Mouse (Mus musculus): ENCODE results near the gene Hand2. TPM values are rescaled to one million over a fixed set of nuclear protein-coding genes. Genes with fewer than 3 reads are reported as not detected.

Gene Hand2
- polyA plus RNA-seq, 1 experiment from 2014 or later, result not detected

- 1% methylated on average over 37 of the region's 37 CpGs for WGBS
- Histone ChIP-seq H3K4me2 (peak overlapping the region; percentile 69), H3K9ac (peak overlapping the region; percentile 55), H3K4me3 (replicated peaks) (peak overlapping the region; percentile 43), H3K36me3 (replicated peaks) (no peaks in the 10 kb centered on the region), H3K27ac (no peak overlapping the region), H3K4me1 (peaks cover 8% of the 10 kb centered on the region), H3K27me3 (peaks cover 68% of the 10 kb centered on the region), H3K9me3 (no peaks in the 10 kb centered on the region)
- ATAC-seq (ENCODE audit: low FRiP score), result peak; percentile 94
These were observed 32.8 kb downstream of the Hand2 start for GRCm38 (mm10) chr8:57353346-57354305.

- 64% methylated on average over 2 of the region's 2 CpGs for WGBS
- H3K4me2 ChIP-seq, result no peak overlapping the region
- H3K9ac ChIP-seq, result no peak overlapping the region
- no peak overlapping the region for H3K4me3 ChIP-seq (replicated peaks)
- H3K36me3 ChIP-seq (replicated peaks), result no peaks in the 10 kb centered on the region
- H3K27ac ChIP-seq, result no peak overlapping the region
- no peaks in the 10 kb centered on the region for H3K9me3 ChIP-seq
- H3K4me1 ChIP-seq, result peaks cover 8% of the 10 kb centered on the region
- peaks cover 56% of the 10 kb centered on the region for H3K27me3 ChIP-seq
- ATAC-seq (ENCODE audit: low FRiP score), result no peak
These were observed 34.1 kb downstream of the Hand2 start for GRCm38 (mm10) chr8:57354876-57355275.

- H3K9ac ChIP-seq, result no peak overlapping the region
- H3K36me3 ChIP-seq (replicated peaks), result no peaks in the 10 kb centered on the region
- H3K27me3 ChIP-seq, result peaks cover 39% of the 10 kb centered on the region
- no peak for ATAC-seq (ENCODE audit: low FRiP score)
- peaks cover 8% of the 10 kb centered on the region for H3K4me1 ChIP-seq
- no peak overlapping the region for H3K27ac ChIP-seq
- no peak overlapping the region for H3K4me2 ChIP-seq
- H3K9me3 ChIP-seq, result no peaks in the 10 kb centered on the region
- WGBS, result 69% methylated on average over 9 of the region's 9 CpGs
- no peak overlapping the region for H3K4me3 ChIP-seq (replicated peaks)
These were observed 35.9 kb downstream of the Hand2 start for GRCm38 (mm10) chr8:57356529-57357325.

GRCm38 (mm10) chr8:57360493-57360892 is 39.7 kb downstream of the Hand2 start:
- ATAC-seq (ENCODE audit: low FRiP score), result no peak
- Histone ChIP-seq H3K9me3 (no peaks in the 10 kb centered on the region), H3K27ac (no peak overlapping the region), H3K27me3 (peaks cover 5% of the 10 kb centered on the region), H3K4me1 (no peaks in the 10 kb centered on the region), H3K4me3 (replicated peaks) (no peak overlapping the region), H3K36me3 (replicated peaks) (no peaks in the 10 kb centered on the region), H3K4me2 (no peak overlapping the region), H3K9ac (no peak overlapping the region)
- 56% methylated on average over 2 of the region's 2 CpGs for WGBS

- 81% methylated on average over 8 of the region's 8 CpGs for WGBS
- H3K4me2 ChIP-seq, result no peak overlapping the region
- no peaks in the 10 kb centered on the region for H3K36me3 ChIP-seq (replicated peaks)
- no peaks in the 10 kb centered on the region for H3K4me1 ChIP-seq
- H3K9me3 ChIP-seq, result no peaks in the 10 kb centered on the region
- H3K27ac ChIP-seq, result no peak overlapping the region
- ATAC-seq (ENCODE audit: low FRiP score), result no peak
- H3K4me3 ChIP-seq (replicated peaks), result no peak overlapping the region
- no peak overlapping the region for H3K9ac ChIP-seq
- H3K27me3 ChIP-seq, result no peaks in the 10 kb centered on the region
These were observed 40.4 kb downstream of the Hand2 start for GRCm38 (mm10) chr8:57361003-57361805.

GRCm38 (mm10) chr8:57362881-57363280 is 42.1 kb downstream of the Hand2 start:
- no peaks in the 10 kb centered on the region for H3K4me1 ChIP-seq
- no peak for ATAC-seq (ENCODE audit: low FRiP score)
- H3K9me3 ChIP-seq, result no peaks in the 10 kb centered on the region
- no peak overlapping the region for H3K4me3 ChIP-seq (replicated peaks)
- H3K27me3 ChIP-seq, result no peaks in the 10 kb centered on the region
- no peak overlapping the region for H3K9ac ChIP-seq
- 89% methylated on average over 2 of the region's 2 CpGs for WGBS
- H3K27ac ChIP-seq, result no peak overlapping the region
- H3K36me3 ChIP-seq (replicated peaks), result no peaks in the 10 kb centered on the region
- no peak overlapping the region for H3K4me2 ChIP-seq

- WGBS, result 87% methylated on average over 2 of the region's 2 CpGs
- H3K4me3 ChIP-seq (replicated peaks), result no peak overlapping the region
- H3K9ac ChIP-seq, result no peak overlapping the region
- H3K36me3 ChIP-seq (replicated peaks), result no peaks in the 10 kb centered on the region
- H3K4me2 ChIP-seq, result no peak overlapping the region
- no peak for ATAC-seq (ENCODE audit: low FRiP score)
- no peaks in the 10 kb centered on the region for H3K27me3 ChIP-seq
- no peaks in the 10 kb centered on the region for H3K9me3 ChIP-seq
- H3K4me1 ChIP-seq, result no peaks in the 10 kb centered on the region
- no peak overlapping the region for H3K27ac ChIP-seq
These were observed 53.3 kb downstream of the Hand2 start for GRCm38 (mm10) chr8:57374044-57374443.

Other genes starting within 250 kb of the Hand2 start
- gene Scrg1, start 134.9 kb downstream of the Hand2 start, polyA plus RNA-seq (2016; fragmentation: Nextera tagmentation; extraction: Ambion mirVana), result 0.81 and 1.4 TPM in 2 replicates
- 128 and 131 TPM in 2 replicates for gene Sap30, start 166.9 kb downstream of the Hand2 start, polyA plus RNA-seq (2016; fragmentation: Nextera tagmentation; extraction: Ambion mirVana)
- 740 and 788 TPM in 2 replicates for gene Hmgb2, start 190.9 kb downstream of the Hand2 start, polyA plus RNA-seq (2016; fragmentation: Nextera tagmentation; extraction: Ambion mirVana)